Mouse (Mus musculus): ENCODE measurements around the gene Chsy1. TPM values are rescaled to one million over a fixed set of nuclear protein-coding genes. Genes with fewer than 3 reads are reported as not detected.

Gene Chsy1
- polyA plus RNA-seq, 1 experiment from 2014 or later, result 24.0 TPM

- no peak overlapping the region for H3K4me3 ChIP-seq (ENCODE audit: control insufficient read depth in 1 of 2, insufficient read depth in 1 of 2, low read depth in 1 of 2, low read length in 2 of 2)
- no peaks in the 10 kb centered on the region for H3K4me1 ChIP-seq (ENCODE audit: control insufficient read depth in 2 of 2, insufficient read depth in 2 of 2, low read length in 2 of 2)
- H3K9ac ChIP-seq (ENCODE audit: low read length), result no peak overlapping the region
- no peak overlapping the region for H3K27ac ChIP-seq (replicated peaks in 1 of 2; ENCODE audit: control insufficient read depth in 1 of 2, insufficient read depth in 1 of 2, low read depth in 2 of 2, low read length in 2 of 2)
- H3K36me3 ChIP-seq (ENCODE audit: control insufficient read depth, insufficient read depth, low read length), result no peaks in the 10 kb centered on the region
- H3K9me3 ChIP-seq (ENCODE audit: control insufficient read depth, low read length), result no peaks in the 10 kb centered on the region
- no peaks in the 10 kb centered on the region for H3K27me3 ChIP-seq (ENCODE audit: control insufficient read depth, insufficient read depth, low read length)
- ATAC-seq (ENCODE audit: insufficient number of reproducible peaks, insufficient read depth, low FRiP score, low read depth), result no peak
- no peak overlapping the region for H3K4me2 ChIP-seq (ENCODE audit: low read length)
- WGBS, result 79% methylated on average over 7 of the region's 7 CpGs
Measured at GRCm38 (mm10) chr7:66098803-66099202, 10.5 kb upstream of the Chsy1 start.

DNA sequence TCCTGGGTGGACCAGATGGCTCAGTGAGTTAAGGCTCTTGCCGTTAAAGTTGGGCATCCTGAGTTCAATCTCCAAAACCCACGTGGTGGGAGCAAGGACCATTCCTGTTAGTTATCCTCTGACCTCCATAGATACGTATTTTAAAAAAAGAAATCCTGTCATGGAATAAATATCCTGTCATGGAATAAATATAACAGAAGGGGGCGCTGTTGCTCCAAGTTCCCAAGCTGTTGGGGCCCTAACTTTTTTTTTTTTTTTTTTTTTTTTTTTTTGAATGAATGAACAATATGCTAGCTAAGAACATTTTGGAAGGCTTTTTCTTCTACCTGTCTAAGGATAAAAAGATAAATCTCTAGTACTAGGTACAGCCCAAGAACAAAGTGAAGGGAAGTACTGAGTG lies 7.4 kb upstream of the Chsy1 start:
- H3K4me2 ChIP-seq (ENCODE audit: low read length), result no peak overlapping the region
- no peak overlapping the region for H3K4me3 ChIP-seq (ENCODE audit: control insufficient read depth in 1 of 2, insufficient read depth in 1 of 2, low read depth in 1 of 2, low read length in 2 of 2)
- no peaks in the 10 kb centered on the region for H3K9me3 ChIP-seq (ENCODE audit: control insufficient read depth, low read length)
- no peaks in the 10 kb centered on the region for H3K36me3 ChIP-seq (ENCODE audit: control insufficient read depth, insufficient read depth, low read length)
- WGBS, result 5% methylated on average over 4 of the region's 4 CpGs
- no peak for ATAC-seq (ENCODE audit: insufficient number of reproducible peaks, insufficient read depth, low FRiP score, low read depth)
- peaks cover 2 to 4% of the 10 kb centered on the region in 2 experiments; a peak in 1 of 4 replicates for H3K4me1 ChIP-seq (ENCODE audit: control insufficient read depth in 2 of 2, insufficient read depth in 2 of 2, low read length in 2 of 2)
- no peak overlapping the region for H3K9ac ChIP-seq (ENCODE audit: low read length)
- no peaks in the 10 kb centered on the region for H3K27me3 ChIP-seq (ENCODE audit: control insufficient read depth, insufficient read depth, low read length)
- no peak overlapping the region for H3K27ac ChIP-seq (replicated peaks in 1 of 2; ENCODE audit: control insufficient read depth in 1 of 2, insufficient read depth in 1 of 2, low read depth in 2 of 2, low read length in 2 of 2)

- no peak overlapping the region for H3K4me2 ChIP-seq (ENCODE audit: low read length)
- no peaks in the 10 kb centered on the region for H3K36me3 ChIP-seq (ENCODE audit: control insufficient read depth, insufficient read depth, low read length)
- H3K4me1 ChIP-seq (ENCODE audit: control insufficient read depth in 2 of 2, insufficient read depth in 2 of 2, low read length in 2 of 2), result peaks cover 2 to 7% of the 10 kb centered on the region in 2 experiments; a peak in 1 of 4 replicates
- H3K9me3 ChIP-seq (ENCODE audit: control insufficient read depth, low read length), result no peaks in the 10 kb centered on the region
- ATAC-seq (ENCODE audit: insufficient number of reproducible peaks, insufficient read depth, low FRiP score, low read depth), result no peak
- H3K9ac ChIP-seq (ENCODE audit: low read length), result no peak overlapping the region
- no peak overlapping the region for H3K27ac ChIP-seq (replicated peaks in 1 of 2; ENCODE audit: control insufficient read depth in 1 of 2, insufficient read depth in 1 of 2, low read depth in 2 of 2, low read length in 2 of 2)
- 89% methylated on average over 5 of the region's 5 CpGs for whole genome bisulfite sequencing
- no peak overlapping the region for H3K4me3 ChIP-seq (ENCODE audit: control insufficient read depth in 1 of 2, insufficient read depth in 1 of 2, low read depth in 1 of 2, low read length in 2 of 2)
- H3K27me3 ChIP-seq (ENCODE audit: control insufficient read depth, insufficient read depth, low read length), result no peaks in the 10 kb centered on the region
Measured at GRCm38 (mm10) chr7:66104531-66104930, 4.8 kb upstream of the Chsy1 start.

- no peak for ATAC-seq (ENCODE audit: insufficient number of reproducible peaks, insufficient read depth, low FRiP score, low read depth)
- H3K4me3 ChIP-seq (ENCODE audit: control insufficient read depth in 1 of 2, insufficient read depth in 1 of 2, low read depth in 1 of 2, low read length in 2 of 2), result no peak overlapping the region
Measured at GRCm38 (mm10) chr7:66105771-66106170, 3.5 kb upstream of the Chsy1 start.

GRCm38 (mm10) chr7:66106581-66107056 lies 2.7 kb upstream of the Chsy1 start:
- Histone ChIP-seq H3K36me3 (ENCODE audit: control insufficient read depth, insufficient read depth, low read length) (no peaks in the 10 kb centered on the region), H3K27me3 (ENCODE audit: control insufficient read depth, insufficient read depth, low read length) (no peaks in the 10 kb centered on the region), H3K9me3 (ENCODE audit: control insufficient read depth, low read length) (no peaks in the 10 kb centered on the region), H3K4me3 (ENCODE audit: control insufficient read depth in 1 of 2, insufficient read depth in 1 of 2, low read depth in 1 of 2, low read length in 2 of 2) (no peak overlapping the region), H3K9ac (ENCODE audit: low read length) (no peak overlapping the region), H3K4me2 (ENCODE audit: low read length) (no peak overlapping the region), H3K27ac (replicated peaks in 1 of 2; ENCODE audit: control insufficient read depth in 1 of 2, insufficient read depth in 1 of 2, low read depth in 2 of 2, low read length in 2 of 2) (0 out of 4 replicates have a peak overlapping the region, but pooled peaks of 1 of the 2 experiments have one; percentile 28), H3K4me1 (ENCODE audit: control insufficient read depth in 2 of 2, insufficient read depth in 2 of 2, low read length in 2 of 2) (peaks cover 2 to 14% of the 10 kb centered on the region in 2 experiments; a peak in 2 of 4 replicates)
- no peak for ATAC-seq (ENCODE audit: insufficient number of reproducible peaks, insufficient read depth, low FRiP score, low read depth)
- 69% methylated on average over 7 of the region's 7 CpGs for WGBS

More at GRCm38 (mm10) chr7:66105771-66106170, 3.5 kb upstream of the Chsy1 start:
- H3K27me3 ChIP-seq (ENCODE audit: control insufficient read depth, insufficient read depth, low read length), result no peaks in the 10 kb centered on the region
- no peak overlapping the region for H3K9ac ChIP-seq (ENCODE audit: low read length)
- 46% methylated on average over 4 of the region's 4 CpGs for WGBS
- H3K36me3 ChIP-seq (ENCODE audit: control insufficient read depth, insufficient read depth, low read length), result no peaks in the 10 kb centered on the region
- no peaks in the 10 kb centered on the region for H3K9me3 ChIP-seq (ENCODE audit: control insufficient read depth, low read length)
- H3K4me2 ChIP-seq (ENCODE audit: low read length), result no peak overlapping the region
- H3K27ac ChIP-seq (replicated peaks in 1 of 2; ENCODE audit: control insufficient read depth in 1 of 2, insufficient read depth in 1 of 2, low read depth in 2 of 2, low read length in 2 of 2), result no peak overlapping the region
- peaks cover 2 to 8% of the 10 kb centered on the region in 2 experiments; a peak in 1 of 4 replicates for H3K4me1 ChIP-seq (ENCODE audit: control insufficient read depth in 2 of 2, insufficient read depth in 2 of 2, low read length in 2 of 2)

DNA sequence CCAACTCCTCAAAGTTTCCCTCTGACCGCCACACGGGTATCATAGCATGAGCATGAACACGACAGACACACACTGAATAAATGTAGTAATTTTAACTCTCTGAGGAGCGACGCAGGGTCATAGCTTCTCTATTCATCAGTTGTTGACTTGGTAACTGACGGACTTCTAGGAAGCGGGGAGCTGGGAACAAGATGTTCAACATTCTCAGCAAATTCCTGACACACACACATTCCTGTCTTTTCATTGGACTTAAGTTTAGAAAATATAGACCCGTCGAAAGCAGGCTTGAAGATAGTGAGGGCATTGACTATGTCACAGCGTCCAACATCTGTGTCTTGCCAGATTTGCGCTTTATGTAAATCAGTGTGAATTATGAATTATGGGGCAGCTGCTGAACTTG lies 2.1 kb upstream of the Chsy1 start:
- Histone ChIP-seq H3K4me1 (ENCODE audit: control insufficient read depth in 2 of 2, insufficient read depth in 2 of 2, low read length in 2 of 2) (peaks cover 2 to 14% of the 10 kb centered on the region in 2 experiments; a peak in 2 of 4 replicates), H3K27ac (replicated peaks in 1 of 2; ENCODE audit: control insufficient read depth in 1 of 2, insufficient read depth in 1 of 2, low read depth in 2 of 2, low read length in 2 of 2) (no peak overlapping the region), H3K9me3 (ENCODE audit: control insufficient read depth, low read length) (no peaks in the 10 kb centered on the region), H3K4me2 (ENCODE audit: low read length) (no peak overlapping the region), H3K27me3 (ENCODE audit: control insufficient read depth, insufficient read depth, low read length) (no peaks in the 10 kb centered on the region), H3K4me3 (ENCODE audit: control insufficient read depth in 1 of 2, insufficient read depth in 1 of 2, low read depth in 1 of 2, low read length in 2 of 2) (no peak overlapping the region), H3K9ac (ENCODE audit: low read length) (no peak overlapping the region), H3K36me3 (ENCODE audit: control insufficient read depth, insufficient read depth, low read length) (no peaks in the 10 kb centered on the region; the same call in 1 of the 2 replicates)
- WGBS, result 52% methylated on average over 11 of the region's 11 CpGs
- no peak for ATAC-seq (ENCODE audit: insufficient number of reproducible peaks, insufficient read depth, low FRiP score, low read depth)

- peaks cover 3% of the 10 kb centered on the region; the same call in 1 of the 2 replicates for H3K36me3 ChIP-seq (ENCODE audit: control insufficient read depth, insufficient read depth, low read length)
- peaks cover 4 to 17% of the 10 kb centered on the region in 2 experiments; a peak in 3 of 4 replicates for H3K4me1 ChIP-seq (ENCODE audit: control insufficient read depth in 2 of 2, insufficient read depth in 2 of 2, low read length in 2 of 2)
- no peak overlapping the region for H3K27ac ChIP-seq (replicated peaks in 1 of 2; ENCODE audit: control insufficient read depth in 1 of 2, insufficient read depth in 1 of 2, low read depth in 2 of 2, low read length in 2 of 2)
- H3K9me3 ChIP-seq (ENCODE audit: control insufficient read depth, low read length), result no peaks in the 10 kb centered on the region
- no peak overlapping the region for H3K4me2 ChIP-seq (ENCODE audit: low read length)
- H3K9ac ChIP-seq (ENCODE audit: low read length), result no peak overlapping the region
- 12% methylated on average over 7 of the region's 7 CpGs for WGBS
- no peak for ATAC-seq (ENCODE audit: insufficient number of reproducible peaks, insufficient read depth, low FRiP score, low read depth)
- no peaks in the 10 kb centered on the region for H3K27me3 ChIP-seq (ENCODE audit: control insufficient read depth, insufficient read depth, low read length)
- no peak overlapping the region for H3K4me3 ChIP-seq (ENCODE audit: control insufficient read depth in 1 of 2, insufficient read depth in 1 of 2, low read depth in 1 of 2, low read length in 2 of 2)
Measured at GRCm38 (mm10) chr7:66107930-66108329, 1.4 kb upstream of the Chsy1 start.

Data from heart, embryonic 14.5 days (tissue).